Mouse (Mus musculus) lung, embryonic 16.5 days (tissue): ENCODE results near the gene Il20. TPM values are rescaled to one million over a fixed set of nuclear protein-coding genes. Genes with fewer than 3 reads are reported as not detected.

Source experiments
- ATAC-seq: fragments of 200-750 bp; cut with Nextera tagmentation; 2 replicates; pipeline ENCODE4 v1.8.0; 2017; ENCODE audit warnings: low read depth, mild to moderate bottlenecking, moderate library complexity
- H3K27ac ChIP-seq: fragments of 300-500 bp; sonication (generic); 2 replicates; pipeline ENCODE4 v1.5.1; 2014; ENCODE audit warnings: mild to moderate bottlenecking, control low read depth, low read length
- H3K27me3 ChIP-seq: fragments of 300-500 bp; sonication (generic); 2 replicates; pipeline ENCODE4 v1.6.1; 2014; ENCODE audit warnings: low read depth, low read length, mixed read lengths; ENCODE audit not compliant: control insufficient read depth, insufficient read depth
- H3K36me3 ChIP-seq: fragments of 300-500 bp; sonication (generic); 2 replicates; pipeline ENCODE4 v1.6.1; 2014; ENCODE audit warnings: low read length; ENCODE audit not compliant: control insufficient read depth, insufficient read depth
- H3K4me1 ChIP-seq: fragments of 300-500 bp; sonication (generic); replicated peaks from 2 replicates; pipeline ENCODE4 v1.6.1; 2014; ENCODE audit warnings: low read length, mixed read lengths; ENCODE audit not compliant: control insufficient read depth, insufficient read depth
- H3K4me2 ChIP-seq: fragments of 300-500 bp; sonication (generic); 2 replicates; pipeline ENCODE4 v1.6.1; 2014; ENCODE audit warnings: low read depth, low read length, control low read depth
- H3K4me3 ChIP-seq: fragments of 300-500 bp; sonication (generic); 2 replicates; pipeline ENCODE4 v1.5.1; 2014; ENCODE audit warnings: mild to moderate bottlenecking, low read length, control low read depth
- H3K9ac ChIP-seq: fragments of 300-500 bp; sonication (generic); 2 replicates; pipeline ENCODE4 v1.6.1; 2014; ENCODE audit warnings: low read length, control low read depth
- H3K9me3 ChIP-seq: fragments of 300-500 bp; sonication (generic); 2 replicates; pipeline ENCODE4 v1.6.1; 2016; ENCODE audit warnings: low read length; ENCODE audit not compliant: control insufficient read depth
- WGBS: fragments of 180-500 bp; shearing (Covaris S2); extraction: QIAGEN DNeasy Blood & Tissue Kit; methylation state at CpG from one replicate; pipeline ENCODE4 v1.1.7; 2014; 5-methylcytosine and 5-hydroxymethylcytosine counted together
- polyA plus RNA-seq: library from polyadenylated mRNA; unstranded; fragments of >200 nt; fragmentation: Nextera tagmentation; extraction: Ambion mirVana; gene quantifications from 2 replicates; pipeline ENCODE4 v1.2.1, GENCODE M21; 2015

Il20 gene
- polyA plus RNA-seq, 1 experiment from 2014 or later: not detected

GRCm38 (mm10) chr1:130875910-130876309 lies 35.3 kb downstream of the Il20 start:
- no peak overlapping the region for H3K9ac ChIP-seq
- H3K27ac ChIP-seq: no peak overlapping the region
- H3K4me3 ChIP-seq: no peak overlapping the region
- H3K4me1 ChIP-seq: peaks cover 7% of the 10 kb centered on the region; the same call in 1 of the 2 replicates
- H3K9me3 ChIP-seq: no peaks in the 10 kb centered on the region
- peaks cover 22% of the 10 kb centered on the region for H3K27me3 ChIP-seq
- 52% methylated on average over 3 of the region's 3 CpGs for WGBS
- ATAC-seq: no peak
- no peak overlapping the region for H3K4me2 ChIP-seq
- H3K36me3 ChIP-seq: no peaks in the 10 kb centered on the region

GRCm38 (mm10) chr1:130875139-130875538 lies 36.1 kb downstream of the Il20 start:
- H3K27me3 ChIP-seq: peaks cover 22% of the 10 kb centered on the region
- no peak for ATAC-seq
- no peak overlapping the region for H3K4me3 ChIP-seq
- no peaks in the 10 kb centered on the region for H3K9me3 ChIP-seq
- 40% methylated on average over 3 of the region's 3 CpGs for WGBS
- no peak overlapping the region for H3K9ac ChIP-seq
- peaks cover 7% of the 10 kb centered on the region; the same call in 1 of the 2 replicates for H3K4me1 ChIP-seq
- H3K4me2 ChIP-seq: no peak overlapping the region
- H3K36me3 ChIP-seq: no peaks in the 10 kb centered on the region
- no peak overlapping the region for H3K27ac ChIP-seq

GRCm38 (mm10) chr1:130872912-130873311 lies 38.3 kb downstream of the Il20 start:
- H3K9ac ChIP-seq: no peak overlapping the region
- ATAC-seq: no peak
- no peak overlapping the region for H3K4me2 ChIP-seq
- 87% methylated on average over 2 of the region's 2 CpGs for WGBS
- H3K27ac ChIP-seq: no peak overlapping the region
- H3K4me3 ChIP-seq: no peak overlapping the region
- no peaks in the 10 kb centered on the region for H3K36me3 ChIP-seq
- peaks cover 9% of the 10 kb centered on the region for H3K27me3 ChIP-seq
- peaks cover 2% of the 10 kb centered on the region; the same call in 1 of the 2 replicates for H3K4me1 ChIP-seq
- no peaks in the 10 kb centered on the region for H3K9me3 ChIP-seq

GRCm38 (mm10) chr1:130865541-130866221 lies 45.6 kb downstream of the Il20 start, which contains the start of gene Fcmr:
Fcmr (plus strand) TSS chr1:130865669.
- 68% methylated on average over 7 of the region's 7 CpGs for WGBS
- Histone ChIP-seq H3K4me3 (no peak within 1 kb of the TSS), H3K27ac (no peak within 1 kb of the TSS), H3K9me3 (no peaks in the 10 kb centered on the region), H3K4me2 (no peak within 1 kb of the TSS), H3K36me3 (no peaks in the 10 kb centered on the region), H3K4me1 (no peaks in the 10 kb centered on the region), H3K9ac (no peak within 1 kb of the TSS), H3K27me3 (no peaks in the 10 kb centered on the region)
- ATAC-seq: no peak

- Histone ChIP-seq H3K4me2 (no peak overlapping the region), H3K36me3 (no peaks in the 10 kb centered on the region), H3K9ac (no peak overlapping the region), H3K27ac (no peak overlapping the region), H3K4me3 (no peak overlapping the region), H3K4me1 (no peaks in the 10 kb centered on the region), H3K27me3 (no peaks in the 10 kb centered on the region), H3K9me3 (no peaks in the 10 kb centered on the region)
- 88% methylated on average over 5 of the region's 5 CpGs for WGBS
- no peak for ATAC-seq
These were observed 46.5 kb downstream of the Il20 start for GRCm38 (mm10) chr1:130864741-130865140.

GRCm38 (mm10) chr1:130864238-130864637 lies 47.0 kb downstream of the Il20 start:
- Histone ChIP-seq H3K27ac (no peak overlapping the region), H3K4me2 (no peak overlapping the region), H3K4me1 (no peaks in the 10 kb centered on the region), H3K9ac (no peak overlapping the region), H3K36me3 (no peaks in the 10 kb centered on the region), H3K4me3 (no peak overlapping the region), H3K27me3 (no peaks in the 10 kb centered on the region), H3K9me3 (no peaks in the 10 kb centered on the region)
- no peak for ATAC-seq
- WGBS: 72% methylated on average over 4 of the region's 4 CpGs

- Histone ChIP-seq H3K36me3 (no peaks in the 10 kb centered on the region), H3K9ac (no peak overlapping the region), H3K9me3 (no peaks in the 10 kb centered on the region), H3K4me1 (no peaks in the 10 kb centered on the region), H3K27me3 (no peaks in the 10 kb centered on the region), H3K27ac (no peak overlapping the region), H3K4me3 (no peak overlapping the region), H3K4me2 (no peak overlapping the region)
- 75% methylated on average over 4 of the region's 4 CpGs for WGBS
- ATAC-seq: no peak
These were observed 53.8 kb downstream of the Il20 start for GRCm38 (mm10) chr1:130857456-130857855.

Other genes with a start within 250 kb of the Il20 start
- gene C4bp, start 249.8 kb downstream of the Il20 start, polyA plus RNA-seq: not detected in 2 replicates
- gene Gm29427, start 195.7 kb downstream of the Il20 start, polyA plus RNA-seq: not detected in 2 replicates
- gene Yod1, start 194.1 kb downstream of the Il20 start, polyA plus RNA-seq: 15.6 and 17.0 TPM in 2 replicates
- gene Pfkfb2, start 182.2 kb downstream of the Il20 start, polyA plus RNA-seq: 10.7 and 11.5 TPM in 2 replicates
- 21.0 and 21.2 TPM in 2 replicates for gene AA986860, start 179.5 kb downstream of the Il20 start, polyA plus RNA-seq
- gene Fcamr, start 110.5 kb downstream of the Il20 start, polyA plus RNA-seq: 0.11 TPM in 1 of 2 replicates, not detected in the other
- 0.06 and 0.14 TPM in 2 replicates for gene Pigr, start 84.8 kb downstream of the Il20 start, polyA plus RNA-seq
- gene Fcmr, start 45.8 kb downstream of the Il20 start, polyA plus RNA-seq: 0.30 TPM in 1 of 2 replicates, not detected in the other
- gene Il24, start 24.0 kb downstream of the Il20 start, polyA plus RNA-seq: not detected in 2 replicates
- not detected in 2 replicates for gene Il19, start 28.7 kb upstream of the Il20 start, polyA plus RNA-seq
- not detected in 2 replicates for gene Il10, start 108.4 kb upstream of the Il20 start, polyA plus RNA-seq
- 28.7 and 41.3 TPM in 2 replicates for gene Mapkapk2, start 186.4 kb upstream of the Il20 start, polyA plus RNA-seq
- gene Dyrk3, start 226.9 kb upstream of the Il20 start, polyA plus RNA-seq: 4.4 and 4.5 TPM in 2 replicates
- gene Eif2d, start 241.7 kb upstream of the Il20 start, polyA plus RNA-seq: 63.6 and 64.4 TPM in 2 replicates